Mouse (Mus musculus) fibroblast of lung, adult 2 months (primary cell): ENCODE data around the gene Toe1.
"Not testable (repeated sequence)": the region's sequence is repeated elsewhere in the genome, so short reads cannot be mapped to it uniquely, and the experiment has no call there.

Experiments
- DNase-seq: peaks from one replicate; pipeline ENCODE4 v3.0.0-alpha.2; 2011; ENCODE audit warnings: low read depth

Toe1 gene

GRCm38 (mm10) chr4:116807197-116808129, at the start of gene Toe1, which contains the start of gene Mutyh:
Gene Toe1, minus strand, starts transcription at chr4:116807640.
Gene Mutyh, plus strand, starts transcription at chr4:116807723.
- DNase-seq = peak; percentile 89

- DNase-seq = no peak
Observed at GRCm38 (mm10) chr4:116857203-116857602, 49.8 kb upstream of the Toe1 start.

DNA sequence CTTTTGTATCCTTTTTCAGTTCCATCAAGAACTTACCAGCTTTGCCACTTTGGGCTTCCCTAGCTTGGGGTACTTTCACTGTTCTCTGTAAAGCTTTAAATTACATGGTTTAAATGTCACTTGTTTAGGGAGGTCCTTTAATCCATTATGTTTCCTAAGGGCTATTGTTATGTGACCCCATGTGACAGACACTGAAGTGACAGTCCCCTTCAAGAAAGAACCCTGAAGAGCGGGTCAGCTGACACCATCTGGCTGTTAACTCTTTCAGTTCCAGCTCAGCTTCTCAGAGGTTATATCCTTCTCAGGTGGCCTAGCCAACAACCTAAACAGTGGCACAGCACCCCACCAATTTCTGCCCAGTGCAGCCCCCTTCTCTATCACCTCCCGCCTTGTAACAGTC, 46.8 kb upstream of the Toe1 start:
- no peak for DNase-seq

- no peak for DNase-seq
Observed at GRCm38 (mm10) chr4:116849901-116850300, 42.5 kb upstream of the Toe1 start.

DNA sequence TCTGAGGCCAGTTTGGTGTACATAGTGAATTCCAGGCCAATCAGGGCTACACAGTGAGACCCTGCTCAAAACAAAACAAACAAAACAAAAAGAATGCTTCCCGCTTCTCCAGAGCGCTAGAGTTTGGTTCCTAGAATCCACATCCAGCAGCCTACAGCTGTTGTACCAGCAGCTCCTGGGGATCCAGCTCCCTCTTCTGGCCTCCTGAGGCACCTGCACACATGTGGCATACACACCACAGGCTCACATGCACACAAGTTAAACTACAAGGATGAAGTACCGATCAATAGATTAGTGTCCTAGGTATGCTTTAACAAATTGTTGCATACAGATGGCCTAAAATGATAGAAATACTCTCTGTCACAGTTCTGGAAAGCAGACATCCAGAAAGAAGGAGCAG, 36.9 kb upstream of the Toe1 start:
- DNase-seq = no peak

DNA sequence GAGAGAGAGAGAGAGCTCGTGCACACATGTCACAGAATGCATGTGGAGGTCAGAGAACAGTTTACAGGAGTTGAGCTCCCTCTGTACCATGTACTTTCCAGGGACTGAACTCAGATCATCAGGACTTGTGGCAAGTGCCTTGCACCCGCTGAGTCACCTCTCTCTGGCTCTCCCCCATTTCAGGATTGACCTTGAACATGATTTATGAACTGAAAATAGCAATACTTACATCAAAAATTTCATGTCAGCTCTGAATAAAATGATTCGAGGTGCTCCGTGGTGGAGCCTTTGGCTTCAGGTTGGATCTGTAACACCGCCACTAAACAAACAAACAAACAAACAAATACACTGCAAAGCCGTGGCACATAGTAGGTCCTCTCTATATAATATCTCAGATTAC, 33.4 kb upstream of the Toe1 start:
- DNase-seq = no peak

GRCm38 (mm10) chr4:116840096-116840495, 32.7 kb upstream of the Toe1 start:
- not testable (repeated sequence) for DNase-seq

DNA sequence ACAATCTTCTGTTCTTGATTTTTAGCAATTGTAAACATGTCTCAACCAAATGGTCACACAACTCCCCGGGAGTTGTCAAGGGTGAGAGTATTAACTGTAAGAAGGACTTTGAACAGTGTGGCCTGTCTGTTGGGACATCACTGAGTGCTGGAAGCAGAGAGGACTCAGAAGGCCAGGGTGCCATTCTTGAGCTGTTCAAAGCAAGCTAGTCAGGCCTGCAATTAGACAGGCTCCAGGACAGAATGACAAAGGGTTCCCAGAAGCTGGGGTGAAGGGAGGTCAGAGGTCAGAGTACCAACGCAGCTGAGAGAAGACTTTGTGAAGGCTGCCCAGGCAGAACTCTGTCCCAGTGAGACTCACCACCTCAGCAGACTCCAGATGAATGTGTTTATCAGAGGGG, 31.6 kb upstream of the Toe1 start:
- no peak for DNase-seq

DNA sequence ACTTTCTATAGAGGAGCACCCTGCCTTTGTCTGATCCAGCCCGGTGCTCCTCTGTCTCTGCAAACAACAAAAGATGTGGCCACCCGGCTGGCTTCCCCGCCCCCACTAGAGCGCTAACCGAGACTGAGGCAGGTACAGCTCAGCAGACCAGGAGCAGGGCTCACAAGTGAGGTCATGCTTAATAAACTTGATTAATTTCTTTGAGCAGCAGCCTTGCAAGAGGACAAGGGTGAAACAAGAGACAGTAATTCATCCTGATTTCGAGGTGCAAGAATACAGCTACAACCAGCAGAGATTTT, 22.6 kb upstream of the Toe1 start:
- no peak for DNase-seq

DNA sequence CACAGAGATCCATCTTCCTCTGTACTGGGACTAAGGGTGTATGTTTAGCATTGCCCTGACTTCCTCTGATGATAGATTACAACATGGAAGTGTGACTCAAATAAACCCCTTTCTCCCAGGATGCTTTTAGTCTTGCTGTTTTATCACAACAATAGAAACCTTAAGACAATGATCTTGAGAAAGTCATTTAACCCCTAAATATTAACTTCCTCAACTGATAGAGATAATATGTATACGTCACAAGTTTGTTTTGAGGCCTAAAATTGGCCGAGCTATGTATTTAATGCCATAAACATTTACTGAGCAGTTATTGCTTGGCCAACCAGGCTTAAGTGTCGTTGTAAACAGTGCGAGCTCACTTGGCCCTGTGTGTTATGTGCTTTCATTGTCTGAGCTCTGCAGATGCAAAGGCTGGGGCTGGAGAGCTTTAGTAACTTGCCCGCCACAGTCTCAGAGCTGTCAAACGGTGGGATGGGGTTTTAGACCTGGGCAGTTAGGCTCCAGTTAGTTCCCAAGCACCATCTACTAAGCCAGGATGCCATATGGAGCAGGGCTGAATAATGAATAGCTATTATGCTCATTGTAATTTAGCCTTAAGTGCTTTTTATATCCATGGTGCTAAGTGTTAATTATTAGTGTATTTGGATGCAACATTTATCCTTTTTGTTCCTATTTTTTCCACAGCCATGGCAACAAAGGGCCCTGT, 22.1 kb upstream of the Toe1 start:
- no peak for DNase-seq

DNA sequence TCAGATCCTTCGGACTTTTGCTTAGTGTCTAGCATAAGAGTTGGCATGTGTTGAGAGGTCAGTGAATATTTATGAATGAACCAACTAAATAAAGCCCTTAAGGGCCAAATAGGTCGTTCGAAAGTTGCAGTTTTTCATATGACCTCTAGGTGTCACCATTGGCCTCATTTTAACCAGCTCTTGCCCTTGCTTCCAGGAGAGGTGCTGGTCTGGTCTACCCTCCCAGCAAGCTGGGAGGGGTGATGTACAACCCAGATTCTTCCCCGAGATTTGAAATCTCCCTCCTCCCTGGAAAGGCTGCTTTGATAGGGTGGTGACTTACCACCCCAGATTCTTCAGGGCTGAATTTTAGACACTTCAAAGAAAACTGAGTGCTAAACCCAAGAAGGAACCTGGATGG, 20.4 kb upstream of the Toe1 start:
- DNase-seq = no peak

GRCm38 (mm10) chr4:116824541-116825004, 17.1 kb upstream of the Toe1 start:
- no peak for DNase-seq

GRCm38 (mm10) chr4:116821694-116822016, 14.2 kb upstream of the Toe1 start, which contains the start of gene Hpdl:
Gene Hpdl, minus strand, starts transcription at chr4:116821707.
- no peak for DNase-seq

DNA sequence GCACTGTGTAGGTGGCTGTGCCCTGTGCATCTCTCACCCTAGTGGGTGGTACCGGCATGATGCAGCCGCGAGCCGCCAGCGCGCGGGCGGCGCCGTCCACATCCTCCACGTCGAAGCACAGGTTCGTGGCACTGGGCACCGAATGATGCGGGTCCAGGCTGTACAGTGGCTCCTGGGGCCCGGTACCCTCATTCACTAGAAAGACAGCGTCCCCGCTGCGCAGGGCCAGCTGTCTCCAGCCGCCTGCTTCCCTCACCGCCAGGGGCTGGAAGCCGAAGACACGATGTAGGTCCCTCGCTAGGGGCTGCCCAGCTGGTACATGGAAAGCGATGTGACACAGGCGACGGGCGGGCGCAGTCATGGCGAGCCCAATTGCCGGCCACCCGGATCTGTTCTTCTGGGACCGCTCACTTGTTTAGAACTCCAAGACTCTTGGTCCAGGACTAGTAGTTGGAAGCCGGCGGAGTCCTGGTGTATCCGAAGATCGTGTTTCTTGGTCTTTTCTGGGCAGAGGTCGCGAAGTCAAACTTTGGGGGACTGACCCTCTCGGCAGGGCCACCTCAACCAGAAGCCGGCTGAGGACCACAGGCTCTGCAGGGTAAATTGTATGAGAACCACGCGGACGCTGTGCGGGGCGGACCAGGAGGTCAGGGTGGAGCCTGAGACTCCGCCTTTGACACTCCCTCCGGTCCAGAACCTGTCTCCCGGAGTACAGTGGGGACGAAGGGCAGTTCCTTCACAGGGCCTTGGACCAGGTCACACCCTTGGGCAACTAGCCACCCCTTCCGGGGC, 13.7 kb upstream of the Toe1 start:
- DNase-seq = no peak

DNA sequence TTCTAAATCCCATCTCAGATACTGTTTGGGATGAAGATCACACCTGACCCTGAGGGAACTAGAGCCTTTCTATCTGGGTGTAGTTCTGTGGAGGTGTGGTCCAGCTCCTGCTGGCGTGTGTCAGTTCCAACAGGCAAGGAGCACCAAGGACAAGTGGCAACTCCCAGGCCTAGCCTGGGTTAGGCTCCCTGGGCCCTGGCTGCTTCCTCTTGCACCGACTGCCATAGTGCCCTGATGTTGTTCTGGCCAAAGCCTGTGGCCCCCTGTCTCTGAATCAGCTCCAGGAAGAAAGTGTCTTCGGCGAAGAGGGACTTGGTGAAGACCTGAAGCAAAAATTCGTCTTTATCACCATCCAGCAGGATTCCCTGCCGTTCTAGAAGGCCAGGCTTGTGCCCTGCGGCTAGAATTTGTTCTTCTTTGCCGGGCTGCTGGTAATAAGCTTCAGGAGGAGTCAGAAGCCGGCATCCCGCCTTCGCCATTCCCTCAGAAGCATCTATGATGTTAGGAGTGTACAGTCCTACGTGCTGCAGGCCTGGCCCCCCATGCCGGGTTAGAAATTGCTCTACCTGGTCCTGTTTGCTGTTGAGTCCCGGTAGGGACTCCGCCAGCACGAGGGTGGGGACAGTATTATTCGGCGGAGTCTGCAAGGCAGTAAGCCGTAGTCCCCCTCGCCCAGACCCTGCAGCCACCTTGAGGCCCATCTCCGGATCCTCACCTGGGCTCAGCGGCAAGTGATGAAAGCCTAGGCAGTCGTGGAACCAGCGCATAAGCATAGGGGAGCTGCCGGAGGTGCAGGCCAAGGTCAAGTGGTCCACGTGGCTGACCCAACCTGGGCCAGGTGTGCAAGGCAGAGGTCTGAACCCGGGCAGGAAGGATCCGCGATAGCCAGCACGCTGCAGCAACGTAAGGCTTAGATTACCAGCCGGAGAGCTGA, 12.8 kb upstream of the Toe1 start:
- DNase-seq = no peak

- DNase-seq = no peak
Observed at GRCm38 (mm10) chr4:116817486-116817885, 10.0 kb upstream of the Toe1 start.

DNA sequence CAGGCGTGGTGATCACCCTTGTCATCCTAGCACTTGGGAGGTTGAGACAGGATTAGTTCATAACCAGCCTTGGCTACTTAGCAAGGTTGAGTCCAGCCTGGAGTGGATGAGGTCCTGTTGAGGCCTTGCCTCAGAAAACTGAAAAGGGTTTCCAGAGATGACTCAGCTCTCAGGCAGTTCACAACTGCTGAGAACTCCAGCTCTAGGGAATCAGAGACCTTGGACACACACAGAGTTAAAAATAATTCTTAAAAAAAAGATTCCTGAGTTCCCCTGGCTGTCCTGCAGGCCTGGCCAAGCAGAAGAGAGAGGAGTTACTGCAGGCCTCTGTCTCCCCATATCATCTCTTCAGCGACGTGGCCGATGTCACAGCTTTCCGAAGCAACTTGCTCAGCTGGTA, 7.8 kb upstream of the Toe1 start:
- DNase-seq = no peak

GRCm38 (mm10) chr4:116811012-116811411, 3.6 kb upstream of the Toe1 start:
- no peak for DNase-seq

GRCm38 (mm10) chr4:116799901-116800300, 7.5 kb downstream of the Toe1 start:
- no peak for DNase-seq

DNA sequence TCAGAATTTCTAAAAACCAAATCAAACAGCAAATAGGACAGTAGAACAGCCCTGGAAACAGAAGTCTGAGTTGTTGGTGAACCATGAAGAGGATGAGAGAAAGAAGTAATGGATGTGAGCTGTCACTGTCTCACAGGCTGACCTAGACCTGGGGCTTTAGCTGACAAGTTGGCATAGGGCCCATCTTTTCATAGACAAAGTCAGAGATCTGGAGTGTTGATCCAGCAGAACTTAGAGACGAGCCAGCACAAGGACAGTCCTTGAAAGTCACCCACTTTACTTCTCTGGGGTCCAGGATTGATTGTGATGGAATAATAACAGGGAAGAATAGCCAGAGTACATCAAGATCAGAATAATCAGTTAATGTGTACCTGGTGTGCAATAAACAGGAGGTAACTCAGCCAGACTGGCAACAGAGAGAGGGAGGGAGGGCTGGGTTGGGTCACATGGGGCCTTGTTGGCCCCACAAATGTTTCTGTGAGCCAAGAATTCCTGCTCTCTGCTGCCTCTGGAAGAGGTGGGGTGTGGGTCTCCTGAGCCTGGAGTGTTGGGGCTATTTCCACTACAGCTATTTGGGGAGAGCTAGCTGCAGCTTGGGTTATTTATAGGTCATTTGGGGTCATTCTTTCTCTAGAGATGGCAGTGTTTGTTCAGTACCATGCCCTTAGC, 10.9 kb downstream of the Toe1 start:
- DNase-seq = no peak

- no peak for DNase-seq
Observed at GRCm38 (mm10) chr4:116794273-116794672, 13.2 kb downstream of the Toe1 start.
